Mouse (Mus musculus): Measurements from ENCODE around the gene Prpf6.

Prpf6 gene

DNA sequence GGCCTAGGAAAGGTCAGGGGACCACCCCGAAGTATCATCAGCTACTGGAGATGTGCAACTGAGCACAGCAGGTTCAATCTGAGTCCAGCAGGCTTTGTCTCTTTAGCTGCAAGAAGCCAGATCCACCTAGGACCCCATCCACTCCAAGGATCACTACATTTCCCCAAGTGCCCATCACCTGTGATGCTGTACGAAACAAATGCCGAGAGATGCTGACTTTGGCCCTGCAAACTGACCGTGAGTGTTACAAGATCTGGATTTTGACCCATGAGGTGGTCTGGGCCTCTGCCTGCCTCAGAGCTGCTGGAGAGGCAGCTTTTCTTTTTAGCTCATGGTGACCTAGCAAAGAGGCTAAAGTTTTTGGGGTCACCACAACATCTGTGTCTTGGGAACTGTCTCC is 94.0 kb downstream of the Prpf6 start:
- no peak for DNase-seq (ENCODE audit: low spot score)

DNA sequence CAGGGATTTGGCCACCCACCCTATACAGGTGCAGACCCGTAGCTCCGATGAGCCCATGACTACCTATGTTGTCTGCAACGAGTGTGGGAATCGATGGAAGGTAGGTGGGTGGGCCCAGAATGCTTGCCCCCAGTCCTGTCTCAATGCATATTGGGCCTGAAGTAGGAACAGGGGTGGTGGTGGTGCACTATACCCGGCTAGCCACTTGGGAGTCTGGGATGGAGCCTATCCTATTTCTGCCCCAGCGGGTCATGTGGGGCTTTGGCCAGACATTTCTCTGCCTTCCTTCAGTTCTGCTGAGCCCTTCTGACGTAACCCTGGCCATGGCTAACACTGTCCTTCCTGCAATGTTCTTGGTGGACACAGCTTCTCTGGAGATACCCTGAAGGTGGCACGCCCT is 95.9 kb downstream of the Prpf6 start:
- no peak for DNase-seq (ENCODE audit: low spot score)

DNA sequence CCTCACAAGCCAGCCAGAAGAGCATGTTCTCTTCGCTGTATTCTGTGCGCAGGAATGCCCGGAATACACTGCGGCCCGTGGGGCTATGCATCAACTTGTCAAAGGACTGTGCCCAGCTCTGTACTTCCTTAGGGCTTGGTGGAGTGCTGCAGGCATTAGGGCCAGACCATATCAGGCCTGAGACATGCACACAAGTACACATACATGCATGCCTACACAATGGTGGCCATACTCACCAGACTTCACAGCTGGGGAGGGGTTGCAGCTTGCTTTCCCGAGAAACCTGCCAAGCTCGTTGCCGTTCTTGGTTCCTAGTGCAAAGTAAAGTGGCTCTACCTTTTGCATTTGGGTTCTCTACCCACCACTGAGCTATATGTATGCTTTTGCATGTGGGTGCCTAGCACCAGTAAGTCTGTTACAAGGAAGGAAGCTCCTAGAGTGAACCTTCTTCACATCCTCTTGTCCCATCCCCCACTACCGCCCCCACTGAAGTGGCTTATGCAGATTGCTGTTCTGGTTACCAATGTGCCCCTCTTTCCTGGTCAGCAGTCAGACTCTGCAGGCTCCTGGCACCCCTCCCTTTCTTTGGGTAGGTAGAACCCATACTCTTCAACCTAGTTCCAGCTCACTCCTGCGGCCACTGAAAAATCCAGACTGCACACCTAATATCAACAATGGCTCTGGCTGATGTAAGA is 97.9 kb downstream of the Prpf6 start:
- no peak for DNase-seq (ENCODE audit: low spot score)

DNA sequence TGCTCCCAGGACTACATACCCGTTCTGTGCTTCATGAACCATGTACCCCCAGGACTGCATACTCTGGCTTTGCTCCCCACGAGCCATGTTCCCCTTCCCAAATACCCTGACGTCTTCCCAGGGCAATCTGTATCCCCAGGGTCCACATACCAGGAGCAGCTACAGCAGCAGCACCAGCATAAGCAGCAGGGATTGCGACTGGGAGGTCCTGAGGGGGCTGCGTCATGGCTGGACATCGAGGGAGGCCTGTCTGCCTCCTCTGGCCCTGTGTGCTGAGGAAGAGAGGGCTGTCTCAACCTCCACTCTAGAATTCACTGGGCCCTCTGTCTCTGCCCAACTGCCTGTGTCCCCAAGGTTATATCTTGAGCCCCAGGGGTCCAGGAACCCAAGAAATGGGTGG is 99.4 kb downstream of the Prpf6 start:
- no peak for DNase-seq (ENCODE audit: low spot score)

DNA sequence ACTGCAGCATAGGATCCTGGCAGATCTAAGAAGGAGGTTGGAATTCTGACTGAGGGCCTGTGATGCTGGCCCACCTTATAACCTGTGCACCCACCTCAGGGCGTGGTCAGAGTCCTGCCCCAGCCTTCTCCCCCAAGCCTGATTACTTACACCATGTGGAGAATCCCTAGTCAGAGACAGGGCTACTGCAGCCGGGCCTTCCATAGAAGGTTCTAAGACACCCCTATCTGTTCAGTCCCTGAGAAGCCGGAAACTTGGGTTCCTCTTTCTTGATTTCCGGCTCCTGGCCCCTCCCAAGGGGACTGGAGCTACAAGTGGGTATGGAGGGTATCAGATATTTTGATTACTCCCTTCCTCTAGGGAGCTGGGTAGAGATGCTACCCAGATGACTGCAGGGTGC is 99.9 kb downstream of the Prpf6 start:
- DNase-seq (ENCODE audit: low spot score) = no peak

DNA sequence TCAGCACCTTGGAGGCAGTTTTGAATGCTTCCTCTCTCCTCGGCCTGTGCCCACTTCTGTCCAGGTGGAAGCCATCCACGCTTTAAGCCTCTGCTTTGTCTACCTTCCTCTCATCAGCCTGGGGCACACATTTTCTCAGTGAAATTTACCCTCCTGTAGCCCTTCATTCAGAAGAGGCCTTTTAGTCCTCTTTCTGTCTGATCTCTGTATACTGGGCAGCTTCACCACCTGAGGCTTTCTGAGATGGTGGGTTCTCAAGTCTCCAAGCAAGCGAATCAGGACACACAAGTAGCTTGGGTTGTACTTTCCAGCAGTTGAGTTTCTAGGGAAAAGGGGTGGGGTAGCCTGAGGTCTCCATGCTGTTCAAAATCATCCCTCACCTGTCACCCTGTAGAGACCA is 100.6 kb downstream of the Prpf6 start:
- DNase-seq (ENCODE audit: low spot score) = no peak

DNA sequence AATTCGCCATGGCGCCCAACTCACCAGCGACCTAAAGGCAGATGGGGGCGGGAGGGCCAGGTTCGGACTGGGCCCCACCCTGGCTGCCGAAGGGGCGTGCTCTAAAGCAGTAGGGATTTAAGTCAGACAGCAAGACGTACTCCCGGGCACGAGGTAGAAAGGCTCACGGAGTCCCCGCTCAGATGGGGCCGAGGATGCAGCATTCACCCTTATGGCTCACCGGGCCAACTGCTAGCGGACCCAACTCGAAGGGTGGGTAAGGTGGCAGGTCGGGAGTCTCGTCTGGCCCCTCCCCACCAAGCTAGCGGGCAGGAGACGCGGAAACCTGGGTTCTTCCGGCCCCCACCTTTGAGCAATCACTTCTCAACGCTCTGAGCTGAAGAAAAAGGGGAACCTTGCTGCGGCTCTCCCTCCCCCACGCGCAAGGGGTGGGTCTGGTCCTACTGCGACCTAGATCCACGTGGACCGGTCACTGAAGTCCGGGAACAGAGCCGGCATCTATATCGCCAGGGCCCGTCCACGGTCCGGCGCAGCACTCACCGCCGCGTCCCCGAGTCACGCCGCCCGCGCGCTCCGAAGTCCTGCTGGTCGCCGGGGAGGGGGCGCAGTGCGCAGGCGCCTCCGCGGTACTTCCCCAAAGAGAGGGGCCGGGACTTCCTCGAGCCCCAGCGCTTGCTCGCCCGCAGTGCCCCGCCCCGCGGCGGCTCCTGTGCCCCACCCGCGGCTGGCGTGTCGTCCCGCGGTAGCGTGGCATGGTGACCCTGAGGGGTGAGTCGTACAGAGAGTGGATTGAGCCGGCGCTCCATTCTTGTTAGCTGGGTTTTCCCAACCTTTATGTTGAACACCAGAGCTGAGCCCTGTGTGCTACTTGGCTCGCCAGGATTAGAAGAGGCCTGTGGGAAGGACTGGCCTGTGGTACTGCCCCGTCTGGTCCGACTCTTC is 101.9 kb downstream of the Prpf6 start, which contains the start of gene Rgs19:
Gene Rgs19 (minus strand): TSS at position 639 of the 942 bp plus-strand sequence.
- DNase-seq (ENCODE audit: low spot score) = peak; percentile 78

DNA sequence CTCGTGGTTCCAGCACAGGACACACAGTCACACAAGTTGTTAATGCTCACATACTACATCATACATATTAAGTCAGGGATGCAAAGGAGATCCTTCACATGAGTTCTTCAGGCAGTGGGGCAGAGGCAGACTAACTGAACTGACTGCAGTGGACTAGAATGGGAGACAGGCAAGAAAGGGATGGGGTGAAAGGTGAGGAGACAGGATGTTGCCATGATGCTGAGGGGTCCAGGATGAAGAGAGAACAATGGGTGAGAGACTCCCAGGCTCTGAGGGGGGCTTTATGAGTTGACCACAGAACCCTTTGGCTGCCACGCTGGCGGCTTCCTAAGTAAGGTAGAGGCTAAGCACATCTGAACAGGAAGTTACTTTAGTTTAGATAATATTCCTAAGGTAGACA is 102.9 kb downstream of the Prpf6 start:
- DNase-seq (ENCODE audit: low spot score) = no peak

DNA sequence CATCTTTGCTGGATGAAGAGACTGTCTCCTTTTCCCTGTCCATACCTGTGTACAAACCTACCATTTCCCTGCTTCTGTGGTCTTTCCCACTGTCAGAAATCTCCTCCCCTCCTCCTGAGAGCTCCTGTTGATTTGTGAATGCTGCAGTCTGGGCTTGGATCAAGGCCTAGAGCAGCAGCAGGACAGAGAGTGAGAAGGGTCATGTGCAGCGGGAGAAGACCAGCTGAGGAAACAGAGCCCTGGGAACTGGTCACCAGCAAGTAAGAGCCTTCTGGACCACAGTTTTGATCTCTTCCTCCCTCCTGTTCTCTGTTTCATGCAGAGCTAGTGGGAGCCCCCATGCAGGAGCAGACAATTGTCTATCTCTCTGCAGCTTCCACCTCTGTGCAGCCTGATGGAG is 104.1 kb downstream of the Prpf6 start:
- DNase-seq (ENCODE audit: low spot score) = no peak

DNA sequence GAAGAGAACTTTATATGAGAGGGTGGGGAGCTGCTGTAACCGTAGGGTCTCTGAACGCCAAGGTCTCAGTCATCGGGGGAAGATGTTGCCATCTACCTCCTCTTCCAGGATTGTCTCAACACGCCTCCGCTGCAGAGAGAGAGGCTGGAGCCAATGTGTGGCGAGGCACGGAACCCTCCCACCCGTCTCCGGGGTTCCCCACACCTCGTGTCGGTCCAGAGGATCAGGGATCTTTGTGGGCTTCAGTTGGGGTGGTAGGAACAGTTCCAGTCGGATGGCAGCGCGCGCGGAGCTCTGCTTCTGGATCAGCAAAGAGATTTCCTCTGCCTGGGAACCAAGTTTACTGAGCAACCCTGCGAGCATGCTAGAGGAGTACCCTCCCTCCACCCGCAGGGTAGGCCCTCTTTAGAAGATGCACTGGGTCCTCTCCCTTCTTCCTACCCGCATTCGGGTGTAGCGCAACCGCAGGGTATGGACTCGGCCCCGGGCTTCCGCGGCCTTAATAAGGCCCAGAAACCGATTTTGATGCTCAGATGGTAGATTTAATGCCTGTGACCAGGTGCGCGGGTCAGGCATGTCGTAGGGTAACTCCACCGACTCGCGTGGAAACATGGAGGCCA is 105.2 kb downstream of the Prpf6 start:
- DNase-seq (ENCODE audit: low spot score) = no peak

DNA sequence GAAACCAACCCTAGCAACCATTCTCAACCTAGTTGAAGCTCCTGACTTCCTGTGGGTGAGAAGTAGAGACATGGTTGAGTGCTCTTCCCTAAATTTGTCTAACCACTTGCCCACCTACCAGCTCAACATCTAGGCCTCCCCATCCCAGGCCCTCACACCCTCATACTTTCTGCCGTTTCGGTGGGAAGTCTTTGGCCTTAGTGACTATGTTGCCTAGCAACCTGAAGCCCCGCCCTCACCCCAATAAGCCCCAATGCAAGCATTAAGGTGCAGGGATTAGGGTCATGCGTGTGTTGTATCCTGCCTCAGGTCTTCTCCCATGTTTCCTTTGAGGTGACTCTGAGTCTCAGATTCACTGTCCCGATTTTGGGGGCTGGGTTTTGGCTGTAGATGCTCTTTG is 106.6 kb downstream of the Prpf6 start, which contains the start of gene Lkaaear1:
Gene Lkaaear1 (minus strand): TSS at position 202 of the 400 bp plus-strand sequence.
- no peak for DNase-seq (ENCODE audit: low spot score)

All from urinary bladder, postnatal 14 days (tissue).